Mouse (Mus musculus): ENCODE data around the gene Ppp2r5a. TPM values are rescaled to one million over a fixed set of nuclear protein-coding genes. Genes with fewer than 3 reads are reported as not detected.

Gene Ppp2r5a
- polyA plus RNA-seq, 1 experiment from 2014 or later = 9.6 TPM

Other genes starting within 250 kb of the Ppp2r5a start
- gene Fam71a, start 238.5 kb downstream of the Ppp2r5a start, polyA plus RNA-seq (2015; fragmentation: Nextera tagmentation; extraction: Ambion mirVana) = not detected in 2 replicates
- gene Atf3, start 185.2 kb downstream of the Ppp2r5a start, polyA plus RNA-seq (2015; fragmentation: Nextera tagmentation; extraction: Ambion mirVana) = 0.73 and 1.8 TPM in 2 replicates
- gene Nenf, start 85.1 kb downstream of the Ppp2r5a start, polyA plus RNA-seq (2015; fragmentation: Nextera tagmentation; extraction: Ambion mirVana) = 138 TPM in 2 replicates
- gene Tmem206, start 77.4 kb downstream of the Ppp2r5a start, polyA plus RNA-seq (2015; fragmentation: Nextera tagmentation; extraction: Ambion mirVana) = 35.9 and 36.1 TPM in 2 replicates
- gene Dtl, start 172.3 kb upstream of the Ppp2r5a start, polyA plus RNA-seq (2015; fragmentation: Nextera tagmentation; extraction: Ambion mirVana) = 9.0 and 9.2 TPM in 2 replicates
- 34.1 and 36.7 TPM in 2 replicates for gene Ints7, start 172.4 kb upstream of the Ppp2r5a start, polyA plus RNA-seq (2015; fragmentation: Nextera tagmentation; extraction: Ambion mirVana)

All from hindbrain, embryonic 15.5 days (tissue).